Mouse (Mus musculus) monocyte, adult 2 months (primary cell): ENCODE results near the gene Ubox5.
A peak's percentile ranks its signal among the peaks of the same experiment; 100 is the strongest.
"Not testable (repeated sequence)": the region's sequence is repeated elsewhere in the genome, so short reads cannot be mapped to it uniquely, and the experiment has no call there.

ENCODE experiments used
- DNase-seq, 2 experiments: peaks; one replicate each; pipeline ENCODE4 v3.0.0; 2022; ENCODE audit warnings: low spot score in 2 of 2, low read depth in 1 of 2

Ubox5 gene

DNA sequence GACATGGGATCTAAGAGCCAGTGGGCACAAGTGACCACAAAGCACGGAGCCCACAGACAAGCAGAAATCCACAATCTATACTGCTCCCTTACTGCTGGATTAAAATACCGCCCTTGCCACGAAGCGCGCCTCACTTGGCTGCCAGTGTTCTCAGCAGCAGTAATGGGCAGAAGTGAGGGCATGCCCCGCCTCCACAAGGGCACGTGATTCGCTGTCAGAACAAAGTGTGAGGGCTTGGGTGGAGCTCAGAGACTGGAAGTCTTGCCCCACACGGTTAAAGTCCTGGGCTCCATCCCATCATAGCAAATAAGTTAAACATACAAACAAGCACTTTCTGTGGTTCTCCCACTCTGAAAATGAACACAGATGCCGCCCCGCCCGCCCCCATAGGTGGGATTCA, 52.2 kb downstream of the Ubox5 start:
- peak; percentile 13 to 48 for DNase-seq

DNA sequence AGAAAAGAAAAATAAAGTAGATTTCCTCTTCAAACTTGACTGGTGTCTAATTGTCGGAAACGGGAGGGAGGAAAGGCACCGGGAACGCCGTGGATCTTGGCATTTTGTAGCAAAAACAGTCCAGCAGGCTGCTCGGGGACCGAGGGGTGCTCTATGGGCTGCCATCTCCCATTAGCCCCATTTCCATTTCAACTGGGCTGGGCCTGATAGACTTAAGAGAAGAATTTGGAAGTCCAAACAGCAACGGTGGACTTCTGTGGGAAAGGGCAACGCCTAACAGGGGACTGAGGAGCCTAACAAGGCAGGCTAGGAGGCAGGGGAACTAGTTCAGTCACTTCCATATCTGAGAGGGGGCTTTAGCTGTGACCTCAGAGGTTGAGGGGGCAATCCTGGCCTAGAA, 52.8 kb downstream of the Ubox5 start:
- no peak for DNase-seq

DNA sequence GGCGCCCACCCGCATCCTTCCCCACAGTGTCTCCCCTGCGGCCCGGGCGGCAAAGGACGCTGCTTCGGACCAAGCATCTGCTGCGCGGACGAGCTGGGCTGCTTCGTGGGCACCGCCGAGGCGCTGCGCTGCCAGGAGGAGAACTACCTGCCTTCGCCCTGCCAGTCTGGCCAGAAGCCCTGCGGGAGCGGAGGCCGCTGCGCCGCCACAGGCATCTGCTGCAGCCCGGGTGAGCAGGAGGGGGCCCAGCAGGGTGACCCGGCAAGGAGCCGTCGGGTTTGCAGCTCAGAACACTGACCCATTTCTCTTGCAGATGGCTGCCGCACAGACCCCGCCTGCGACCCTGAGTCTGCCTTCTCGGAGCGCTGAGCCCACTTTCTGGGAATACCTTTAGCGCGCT, 53.3 kb downstream of the Ubox5 start:
- DNase-seq = not testable (repeated sequence)

- DNase-seq = no peak
Measured at GRCm38 (mm10) chr2:130575873-130576272, 54.0 kb downstream of the Ubox5 start, which contains the start of gene Oxt. Gene Oxt, plus strand, starts transcription at chr2:130576173.

- DNase-seq = no peak
Measured at GRCm38 (mm10) chr2:130574960-130575359, 54.9 kb downstream of the Ubox5 start.

DNA sequence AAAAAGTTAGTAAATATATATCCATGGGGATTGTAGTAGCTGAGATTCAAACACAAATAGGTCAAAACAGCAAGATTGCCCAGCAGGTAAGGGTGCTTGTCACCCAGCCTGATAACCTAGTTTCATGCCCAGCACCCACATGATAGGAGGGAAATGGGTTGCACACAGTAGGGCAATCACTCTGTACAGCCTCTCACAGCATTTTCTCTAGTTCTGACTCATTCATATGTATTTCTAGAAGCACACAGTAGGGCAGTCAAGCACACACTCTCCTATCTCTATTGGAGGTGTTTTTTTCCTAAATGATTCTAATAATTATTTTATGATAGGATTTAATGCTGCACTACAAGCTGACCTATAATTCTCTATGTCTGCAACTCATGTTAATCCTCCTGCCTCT, 59.9 kb downstream of the Ubox5 start:
- DNase-seq = no peak

- no peak for DNase-seq
Measured at GRCm38 (mm10) chr2:130568921-130569320, 60.9 kb downstream of the Ubox5 start.

DNA sequence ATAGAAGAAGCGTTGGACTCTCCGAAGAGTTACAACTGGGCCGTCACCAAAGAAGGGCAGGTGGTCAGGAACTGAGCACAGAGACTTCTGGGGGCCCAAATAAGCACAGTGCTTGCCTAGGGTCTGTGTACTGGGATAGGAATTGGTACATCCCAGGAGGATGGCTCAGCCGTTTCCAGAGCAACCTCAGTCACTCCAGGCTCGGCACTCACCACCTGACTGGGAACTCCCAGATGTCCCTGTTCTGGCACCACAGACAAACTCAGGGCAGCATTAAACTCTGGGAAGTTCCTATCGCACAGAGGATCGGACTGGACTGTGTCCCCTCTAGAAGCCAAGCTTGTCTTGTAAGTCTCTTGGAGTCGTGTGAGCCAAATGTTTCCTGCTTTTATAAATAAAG, 64.9 kb downstream of the Ubox5 start:
- DNase-seq = no peak

GRCm38 (mm10) chr2:130564063-130564462, 65.8 kb downstream of the Ubox5 start:
- no peak for DNase-seq

GRCm38 (mm10) chr2:130563212-130564055, 66.4 kb downstream of the Ubox5 start, which contains the start of gene Mrps26:
Gene Mrps26, plus strand, starts transcription at chr2:130563742.
- DNase-seq = peak; percentile 70 to 78

GRCm38 (mm10) chr2:130558015-130558414, 71.8 kb downstream of the Ubox5 start:
- DNase-seq = no peak

- no peak for DNase-seq
Measured at GRCm38 (mm10) chr2:130557462-130557861, 72.4 kb downstream of the Ubox5 start.

GRCm38 (mm10) chr2:130556292-130556691, 73.5 kb downstream of the Ubox5 start:
- DNase-seq = no peak

- no peak for DNase-seq
Measured at GRCm38 (mm10) chr2:130554841-130555240, 75.0 kb downstream of the Ubox5 start.

- DNase-seq = no peak
Measured at GRCm38 (mm10) chr2:130546957-130547356, 82.9 kb downstream of the Ubox5 start.

- no peak for DNase-seq
Measured at GRCm38 (mm10) chr2:130540266-130540665, 89.6 kb downstream of the Ubox5 start.
